Mouse (Mus musculus): ENCODE data around the gene Sema6d. TPM values are rescaled to one million over a fixed set of nuclear protein-coding genes. Genes with fewer than 3 reads are reported as not detected.

The Sema6d gene
- polyA plus RNA-seq, 1 experiment from 2014 or later: 16.5 TPM

- Histone ChIP-seq H3K27ac (no peak overlapping the region), H3K36me3 (no peaks in the 10 kb centered on the region), H3K4me1 (replicated peaks) (peaks cover 53% of the 10 kb centered on the region), H3K27me3 (no peaks in the 10 kb centered on the region), H3K4me3 (no peak overlapping the region), H3K4me2 (no peak overlapping the region), H3K9ac (no peak overlapping the region), H3K9me3 (replicated peaks) (no peaks in the 10 kb centered on the region)
- no peak for ATAC-seq (replicated peaks; ENCODE audit: insufficient number of reproducible peaks, insufficient read depth, low FRiP score, low read depth)
- WGBS: 30% methylated on average over 6 of the region's 6 CpGs
These were observed 550.9 kb downstream of the Sema6d start for GRCm38 (mm10) chr2:124640500-124641193.

GRCm38 (mm10) chr2:124641194-124641558 is 551.4 kb downstream of the Sema6d start:
- 30% methylated on average over 5 of the region's 5 CpGs for WGBS
- Histone ChIP-seq H3K4me1 (replicated peaks) (peaks cover 49% of the 10 kb centered on the region), H3K9ac (no peak overlapping the region), H3K4me2 (no peak overlapping the region), H3K9me3 (replicated peaks) (no peaks in the 10 kb centered on the region), H3K27ac (no peak overlapping the region), H3K36me3 (no peaks in the 10 kb centered on the region), H3K27me3 (no peaks in the 10 kb centered on the region), H3K4me3 (no peak overlapping the region)
- no peak for ATAC-seq (replicated peaks; ENCODE audit: insufficient number of reproducible peaks, insufficient read depth, low FRiP score, low read depth)

DNA sequence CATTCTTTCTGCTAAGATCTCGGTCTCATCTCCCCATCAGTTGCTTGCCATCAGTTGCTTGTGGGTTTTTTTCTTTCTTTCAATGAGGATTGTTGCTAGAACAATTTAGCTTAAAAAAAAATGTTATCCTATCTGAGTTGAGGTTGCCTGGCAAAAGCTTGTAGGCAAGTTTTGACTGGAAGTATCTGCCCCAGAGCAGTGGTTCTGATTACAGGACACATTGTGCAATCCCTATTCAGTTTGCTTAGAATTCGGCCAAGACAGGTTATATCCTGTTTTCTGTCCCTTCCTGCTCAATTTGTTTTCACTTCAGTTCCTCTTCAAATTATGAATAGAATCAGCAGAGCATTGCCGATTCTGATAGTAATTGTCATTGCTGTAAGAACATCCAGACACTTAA is 552.4 kb downstream of the Sema6d start:
- H3K4me1 ChIP-seq (replicated peaks): peaks cover 40% of the 10 kb centered on the region
- WGBS: 68% methylated on average over 3 of the region's 3 CpGs
- no peak overlapping the region for H3K27ac ChIP-seq

GRCm38 (mm10) chr2:124650609-124651008 is 560.8 kb downstream of the Sema6d start:
- peaks cover 4% of the 10 kb centered on the region for H3K4me1 ChIP-seq (replicated peaks)
- H3K36me3 ChIP-seq: peaks cover 12% of the 10 kb centered on the region
- H3K4me3 ChIP-seq: no peak overlapping the region
- 76% methylated on average over 2 of the region's 2 CpGs for WGBS
- H3K4me2 ChIP-seq: no peak overlapping the region
- ATAC-seq (replicated peaks; ENCODE audit: insufficient number of reproducible peaks, insufficient read depth, low FRiP score, low read depth): no peak
- H3K9me3 ChIP-seq (replicated peaks): no peaks in the 10 kb centered on the region
- H3K9ac ChIP-seq: no peak overlapping the region
- no peaks in the 10 kb centered on the region for H3K27me3 ChIP-seq
- peak overlapping the region; percentile 3; the same call in 1 of the 2 replicates for H3K27ac ChIP-seq

More for the DNA sequence above, 552.4 kb downstream of the Sema6d start:
- H3K27me3 ChIP-seq: no peaks in the 10 kb centered on the region
- H3K36me3 ChIP-seq: no peaks in the 10 kb centered on the region
- H3K4me2 ChIP-seq: no peak overlapping the region
- H3K4me3 ChIP-seq: no peak overlapping the region
- H3K9me3 ChIP-seq (replicated peaks): no peaks in the 10 kb centered on the region
- no peak overlapping the region for H3K9ac ChIP-seq
- no peak for ATAC-seq (replicated peaks; ENCODE audit: insufficient number of reproducible peaks, insufficient read depth, low FRiP score, low read depth)

DNA sequence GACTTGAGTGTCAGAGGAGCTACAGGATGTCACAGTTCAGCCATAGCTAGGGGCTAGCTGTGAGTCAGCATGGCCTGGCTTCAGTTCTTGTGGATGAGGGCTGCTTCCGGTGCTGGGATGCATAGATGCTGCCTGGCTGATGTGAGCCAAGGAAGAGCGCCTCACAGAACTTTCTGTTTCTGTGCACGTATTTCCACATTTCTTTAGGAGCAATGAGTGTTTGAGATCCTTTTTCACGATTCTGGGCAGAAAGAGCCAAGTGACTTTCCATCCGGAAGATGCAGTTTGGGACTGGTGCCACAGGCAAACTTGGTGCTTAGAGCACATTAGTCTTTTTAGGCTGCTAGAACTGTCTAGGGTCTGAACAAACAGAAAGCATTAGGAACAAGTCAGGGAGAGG is 561.4 kb downstream of the Sema6d start:
- Histone ChIP-seq H3K4me3 (no peak overlapping the region), H3K9me3 (replicated peaks) (no peaks in the 10 kb centered on the region), H3K4me2 (no peak overlapping the region), H3K9ac (no peak overlapping the region), H3K36me3 (peaks cover 17% of the 10 kb centered on the region), H3K27ac (peak overlapping the region; percentile 20; the same call in 1 of the 2 replicates), H3K4me1 (replicated peaks) (peaks cover 4% of the 10 kb centered on the region), H3K27me3 (no peaks in the 10 kb centered on the region)
- WGBS: 67% methylated on average over 5 of the region's 5 CpGs
- ATAC-seq (replicated peaks; ENCODE audit: insufficient number of reproducible peaks, insufficient read depth, low FRiP score, low read depth): 0 out of 2 replicates have a peak, but pooled peaks have one; percentile 47

- Histone ChIP-seq H3K9ac (no peak overlapping the region), H3K27me3 (no peaks in the 10 kb centered on the region), H3K4me3 (no peak overlapping the region), H3K4me1 (replicated peaks) (peaks cover 4% of the 10 kb centered on the region), H3K36me3 (peaks cover 37% of the 10 kb centered on the region), H3K27ac (no peak overlapping the region), H3K9me3 (replicated peaks) (no peaks in the 10 kb centered on the region), H3K4me2 (no peak overlapping the region)
- WGBS: 88% methylated on average over 7 of the region's 7 CpGs
- ATAC-seq (replicated peaks; ENCODE audit: insufficient number of reproducible peaks, insufficient read depth, low FRiP score, low read depth): no peak
These were observed 563.4 kb downstream of the Sema6d start for GRCm38 (mm10) chr2:124653161-124653560.

GRCm38 (mm10) chr2:124657358-124657757 is 567.6 kb downstream of the Sema6d start:
- no peak for ATAC-seq (replicated peaks; ENCODE audit: insufficient number of reproducible peaks, insufficient read depth, low FRiP score, low read depth)
- Histone ChIP-seq H3K27ac (no peak overlapping the region), H3K4me3 (no peak overlapping the region), H3K4me2 (no peak overlapping the region), H3K36me3 (peaks cover 72% of the 10 kb centered on the region), H3K4me1 (replicated peaks) (peaks cover 10% of the 10 kb centered on the region), H3K9ac (no peak overlapping the region), H3K9me3 (replicated peaks) (no peaks in the 10 kb centered on the region), H3K27me3 (no peaks in the 10 kb centered on the region)
- 81% methylated on average over 11 of the region's 11 CpGs for WGBS

GRCm38 (mm10) chr2:124658374-124658773 is 568.6 kb downstream of the Sema6d start:
- peaks cover 72% of the 10 kb centered on the region for H3K36me3 ChIP-seq
- H3K27me3 ChIP-seq: no peaks in the 10 kb centered on the region
- no peak for ATAC-seq (replicated peaks; ENCODE audit: insufficient number of reproducible peaks, insufficient read depth, low FRiP score, low read depth)
- H3K9ac ChIP-seq: no peak overlapping the region
- no peak overlapping the region for H3K4me3 ChIP-seq
- H3K4me2 ChIP-seq: no peak overlapping the region
- no peaks in the 10 kb centered on the region for H3K9me3 ChIP-seq (replicated peaks)
- H3K27ac ChIP-seq: no peak overlapping the region
- WGBS: 88% methylated on average over 14 of the region's 14 CpGs
- H3K4me1 ChIP-seq (replicated peaks): peaks cover 10% of the 10 kb centered on the region

GRCm38 (mm10) chr2:124659601-124660000 is 569.8 kb downstream of the Sema6d start:
- ATAC-seq (replicated peaks; ENCODE audit: insufficient number of reproducible peaks, insufficient read depth, low FRiP score, low read depth): no peak
- Histone ChIP-seq H3K4me2 (no peak overlapping the region), H3K27ac (no peak overlapping the region), H3K27me3 (no peaks in the 10 kb centered on the region), H3K9ac (no peak overlapping the region), H3K9me3 (replicated peaks) (no peaks in the 10 kb centered on the region), H3K4me1 (replicated peaks) (peaks cover 10% of the 10 kb centered on the region), H3K4me3 (no peak overlapping the region), H3K36me3 (peaks cover 78% of the 10 kb centered on the region)
- WGBS: 94% methylated on average over 13 of the region's 13 CpGs

GRCm38 (mm10) chr2:124660686-124661085 is 570.9 kb downstream of the Sema6d start:
- no peak for ATAC-seq (replicated peaks; ENCODE audit: insufficient number of reproducible peaks, insufficient read depth, low FRiP score, low read depth)
- no peak overlapping the region for H3K27ac ChIP-seq
- no peak overlapping the region for H3K4me2 ChIP-seq
- 76% methylated on average over 5 of the region's 5 CpGs for WGBS
- peaks cover 78% of the 10 kb centered on the region for H3K36me3 ChIP-seq
- no peak overlapping the region for H3K4me3 ChIP-seq
- H3K4me1 ChIP-seq (replicated peaks): peaks cover 10% of the 10 kb centered on the region
- no peak overlapping the region for H3K9ac ChIP-seq
- no peaks in the 10 kb centered on the region for H3K27me3 ChIP-seq
- no peaks in the 10 kb centered on the region for H3K9me3 ChIP-seq (replicated peaks)

DNA sequence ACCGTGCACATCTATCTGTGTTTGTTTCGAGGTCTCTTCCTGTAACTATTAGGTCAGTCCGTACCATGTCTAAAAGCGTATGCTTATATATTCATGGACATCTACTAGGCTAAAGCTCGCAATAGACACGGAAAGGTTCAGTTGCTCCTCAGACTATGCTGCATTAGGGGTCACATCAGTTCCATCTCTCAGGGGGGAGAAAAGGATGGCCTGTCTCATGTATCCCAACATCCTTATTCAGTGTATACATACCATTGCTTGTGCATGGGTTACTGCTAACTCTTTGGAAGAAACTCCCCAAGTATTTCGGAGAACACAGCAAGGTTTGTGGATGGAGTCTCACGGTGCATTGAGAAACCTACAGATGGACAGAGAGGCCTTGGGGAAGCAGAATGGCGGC is 571.5 kb downstream of the Sema6d start:
- Histone ChIP-seq H3K9me3 (replicated peaks) (no peaks in the 10 kb centered on the region), H3K4me3 (no peak overlapping the region), H3K36me3 (peaks cover 76% of the 10 kb centered on the region), H3K27ac (no peak overlapping the region), H3K4me2 (no peak overlapping the region), H3K4me1 (replicated peaks) (peaks cover 10% of the 10 kb centered on the region), H3K9ac (no peak overlapping the region), H3K27me3 (no peaks in the 10 kb centered on the region)
- no peak for ATAC-seq (replicated peaks; ENCODE audit: insufficient number of reproducible peaks, insufficient read depth, low FRiP score, low read depth)
- WGBS: 93% methylated on average over 9 of the region's 9 CpGs

DNA sequence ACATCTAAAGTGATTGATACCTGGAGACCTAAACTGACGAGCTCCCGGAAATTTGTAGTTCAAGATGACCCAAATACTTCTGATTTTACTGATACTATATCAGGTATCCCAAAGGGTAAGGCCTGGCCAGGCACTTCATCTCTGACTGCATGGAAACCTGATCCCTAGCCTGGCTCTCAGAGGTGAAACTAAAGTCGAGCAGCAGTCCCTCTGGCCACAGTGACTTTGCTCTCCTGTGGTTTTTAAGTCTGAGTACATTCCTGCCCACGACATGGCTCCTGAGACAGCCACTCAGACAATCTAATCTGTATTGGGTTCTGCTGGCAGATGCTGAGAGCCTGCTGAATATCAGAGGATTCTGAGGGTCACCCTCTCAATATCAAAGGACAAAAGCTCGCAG is 572.5 kb downstream of the Sema6d start:
- H3K36me3 ChIP-seq: peaks cover 73% of the 10 kb centered on the region
- no peak overlapping the region for H3K4me3 ChIP-seq
- no peaks in the 10 kb centered on the region for H3K27me3 ChIP-seq
- H3K4me2 ChIP-seq: no peak overlapping the region
- peak overlapping the region; percentile 35 for H3K27ac ChIP-seq
- H3K9me3 ChIP-seq (replicated peaks): no peaks in the 10 kb centered on the region
- H3K4me1 ChIP-seq (replicated peaks): peaks cover 10% of the 10 kb centered on the region
- no peak overlapping the region for H3K9ac ChIP-seq
- 24% methylated on average over 5 of the region's 5 CpGs for WGBS
- ATAC-seq (replicated peaks; ENCODE audit: insufficient number of reproducible peaks, insufficient read depth, low FRiP score, low read depth): 0 out of 2 replicates have a peak, but pooled peaks have one; percentile 57

Measured in heart, embryonic 15.5 days (tissue).